Mouse (Mus musculus): ENCODE data around the gene Ift27. TPM values are rescaled to one million over a fixed set of nuclear protein-coding genes. Genes with fewer than 3 reads are reported as not detected.

The Ift27 gene
- 158 and 162 TPM in 2 replicates for polyA plus RNA-seq (2016; fragmentation: Nextera tagmentation; extraction: Ambion mirVana)

GRCm38 (mm10) chr15:78173972-78174886 is at the start of gene Ift27:
Ift27 (minus strand) TSS chr15:78174107.
- peaks cover 16% of the 10 kb centered on the region for H3K36me3 ChIP-seq (replicated peaks)
- peak within 1 kb of the TSS; percentile 70 for H3K4me3 ChIP-seq
- 2% methylated on average over 40 of the region's 40 CpGs for WGBS
- H3K27ac ChIP-seq: peak within 1 kb of the TSS; percentile 89
- peak; percentile 98 for DNase-seq (ENCODE audit: extremely low spot score, low spot score)
- no peaks in the 10 kb centered on the region for H3K9me3 ChIP-seq
- H3K4me1 ChIP-seq: peaks cover 38% of the 10 kb centered on the region
- H3K27me3 ChIP-seq (ENCODE audit: poor library complexity, severe bottlenecking): no peaks in the 10 kb centered on the region; the same call in 1 of the 2 replicates

DNA sequence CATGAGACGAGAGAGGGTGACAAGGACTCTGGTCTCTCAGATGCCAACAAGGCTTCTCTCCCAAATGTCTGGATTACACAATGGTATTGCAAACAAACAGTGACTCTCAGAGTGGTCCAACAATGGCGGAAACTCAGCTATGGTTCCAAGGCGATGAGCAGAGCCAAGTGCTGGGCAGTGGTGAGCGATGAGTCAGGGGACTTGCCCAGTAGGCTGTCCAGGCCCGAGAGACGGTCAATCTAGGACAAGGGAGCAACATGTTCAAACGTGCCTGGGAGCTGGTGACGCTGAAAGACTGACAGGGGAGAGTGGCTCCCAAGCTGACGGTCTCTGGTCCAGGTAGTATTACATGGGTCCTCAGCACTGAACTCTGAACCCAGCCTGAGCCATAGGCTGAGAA is 41.4 kb upstream of the Ift27 start:
- DNase-seq (ENCODE audit: extremely low spot score, low spot score): no peak
- H3K4me1 ChIP-seq: no peaks in the 10 kb centered on the region
- no peaks in the 10 kb centered on the region for H3K27me3 ChIP-seq (ENCODE audit: poor library complexity, severe bottlenecking)
- WGBS: 84% methylated on average over 9 of the region's 9 CpGs
- H3K27ac ChIP-seq: no peak overlapping the region
- peaks cover under 1% of the 10 kb centered on the region; the same call in 1 of the 2 replicates for H3K9me3 ChIP-seq
- H3K4me3 ChIP-seq: no peak overlapping the region
- no peaks in the 10 kb centered on the region for H3K36me3 ChIP-seq (replicated peaks)

- Histone ChIP-seq H3K4me3 (no peak overlapping the region), H3K27ac (no peak overlapping the region), H3K27me3 (ENCODE audit: poor library complexity, severe bottlenecking) (peaks cover 3% of the 10 kb centered on the region), H3K9me3 (peaks cover 15% of the 10 kb centered on the region), H3K4me1 (no peaks in the 10 kb centered on the region), H3K36me3 (replicated peaks) (no peaks in the 10 kb centered on the region)
- no peak for DNase-seq (ENCODE audit: extremely low spot score, low spot score)
- WGBS: 86% methylated on average over 8 of the region's 8 CpGs
Measured at GRCm38 (mm10) chr15:78211367-78211766, 37.5 kb upstream of the Ift27 start.

DNA sequence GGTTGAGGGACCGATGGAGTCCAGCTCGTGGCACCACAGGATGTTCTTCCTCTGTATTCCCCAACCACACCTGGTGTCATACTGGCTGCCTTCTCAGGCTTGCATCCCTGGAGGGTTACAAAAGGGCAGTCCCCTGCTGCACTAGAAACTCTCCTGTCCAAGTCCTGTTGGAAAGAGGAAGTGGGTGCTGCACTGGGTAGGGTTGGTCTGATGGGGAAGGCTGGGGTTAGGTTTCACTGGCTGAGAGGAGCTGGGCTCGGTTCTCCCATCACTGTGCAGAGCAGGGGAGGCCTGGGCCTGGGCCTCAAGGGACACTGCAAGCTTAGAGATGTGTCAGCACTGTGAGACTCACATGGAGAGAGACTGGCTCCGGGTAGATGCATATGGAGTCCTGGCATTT is 36.3 kb upstream of the Ift27 start:
- WGBS: 80% methylated on average over 4 of the region's 4 CpGs
- H3K27me3 ChIP-seq (ENCODE audit: poor library complexity, severe bottlenecking): peaks cover 15% of the 10 kb centered on the region
- H3K4me1 ChIP-seq: no peaks in the 10 kb centered on the region
- no peak for DNase-seq (ENCODE audit: extremely low spot score, low spot score)
- no peaks in the 10 kb centered on the region for H3K36me3 ChIP-seq (replicated peaks)
- H3K27ac ChIP-seq: no peak overlapping the region
- H3K4me3 ChIP-seq: no peak overlapping the region
- peaks cover 15% of the 10 kb centered on the region for H3K9me3 ChIP-seq

GRCm38 (mm10) chr15:78206312-78206711 is 32.4 kb upstream of the Ift27 start, which contains the start of gene Pvalb:
Pvalb (minus strand) TSS chr15:78206400.
- 89% methylated on average over 7 of the region's 7 CpGs for WGBS

DNA sequence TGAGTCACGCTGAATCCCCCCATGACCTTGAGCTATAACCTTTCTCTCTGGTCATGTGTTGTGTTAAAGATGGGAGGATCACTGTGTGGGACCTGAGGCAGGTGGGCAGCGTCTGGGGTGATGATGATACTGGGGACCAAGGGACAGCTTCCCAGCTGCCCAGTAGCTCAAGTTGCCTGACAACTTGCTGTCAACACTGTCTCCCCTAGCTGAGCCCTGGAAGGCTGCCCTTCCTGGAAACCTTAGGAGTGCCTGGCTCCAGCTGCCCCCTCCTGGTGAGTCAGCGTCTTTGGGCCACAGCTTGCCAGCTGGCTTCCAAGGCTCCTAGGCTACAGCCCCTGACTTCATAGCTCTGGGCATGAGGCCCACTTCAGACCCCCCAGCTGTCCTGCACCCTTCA is 31.3 kb upstream of the Ift27 start:
- H3K9me3 ChIP-seq: peaks cover 13% of the 10 kb centered on the region
- no peak overlapping the region for H3K27ac ChIP-seq
- H3K4me1 ChIP-seq: peaks cover 12% of the 10 kb centered on the region
- 38% methylated on average over 3 of the region's 3 CpGs for WGBS
- H3K27me3 ChIP-seq (ENCODE audit: poor library complexity, severe bottlenecking): peaks cover 58% of the 10 kb centered on the region
- no peak overlapping the region for H3K4me3 ChIP-seq
- no peak for DNase-seq (ENCODE audit: extremely low spot score, low spot score)
- H3K36me3 ChIP-seq (replicated peaks): no peaks in the 10 kb centered on the region

More at GRCm38 (mm10) chr15:78206312-78206711, 32.4 kb upstream of the Ift27 start, which contains the start of gene Pvalb:
- peaks cover 54% of the 10 kb centered on the region for H3K27me3 ChIP-seq (ENCODE audit: poor library complexity, severe bottlenecking)
- DNase-seq (ENCODE audit: extremely low spot score, low spot score): no peak
- H3K4me3 ChIP-seq: no peak within 1 kb of the TSS
- no peak within 1 kb of the TSS for H3K27ac ChIP-seq
- peaks cover 15% of the 10 kb centered on the region for H3K9me3 ChIP-seq
- peaks cover 12% of the 10 kb centered on the region for H3K4me1 ChIP-seq
- no peaks in the 10 kb centered on the region for H3K36me3 ChIP-seq (replicated peaks)

- H3K9me3 ChIP-seq: peaks cover 6% of the 10 kb centered on the region; the same call in 1 of the 2 replicates
- H3K4me3 ChIP-seq: peak overlapping the region; percentile 46
- H3K27ac ChIP-seq: no peak overlapping the region
- peaks cover 58% of the 10 kb centered on the region for H3K27me3 ChIP-seq (ENCODE audit: poor library complexity, severe bottlenecking)
- peaks cover 12% of the 10 kb centered on the region for H3K4me1 ChIP-seq
- WGBS: 1% methylated on average over 41 of the region's 41 CpGs
- no peaks in the 10 kb centered on the region for H3K36me3 ChIP-seq (replicated peaks)
- DNase-seq (ENCODE audit: extremely low spot score, low spot score): peak; percentile 18
Measured at GRCm38 (mm10) chr15:78204053-78204847, 30.3 kb upstream of the Ift27 start.

- no peak for DNase-seq (ENCODE audit: extremely low spot score, low spot score)
- WGBS: 80% methylated on average over 28 of the region's 28 CpGs
- no peak overlapping the region for H3K4me3 ChIP-seq
- no peaks in the 10 kb centered on the region for H3K4me1 ChIP-seq
- H3K36me3 ChIP-seq (replicated peaks): no peaks in the 10 kb centered on the region
- H3K9me3 ChIP-seq: no peaks in the 10 kb centered on the region
- H3K27me3 ChIP-seq (ENCODE audit: poor library complexity, severe bottlenecking): no peaks in the 10 kb centered on the region
- no peak overlapping the region for H3K27ac ChIP-seq
Measured at GRCm38 (mm10) chr15:78195096-78195880, 21.4 kb upstream of the Ift27 start.

DNA sequence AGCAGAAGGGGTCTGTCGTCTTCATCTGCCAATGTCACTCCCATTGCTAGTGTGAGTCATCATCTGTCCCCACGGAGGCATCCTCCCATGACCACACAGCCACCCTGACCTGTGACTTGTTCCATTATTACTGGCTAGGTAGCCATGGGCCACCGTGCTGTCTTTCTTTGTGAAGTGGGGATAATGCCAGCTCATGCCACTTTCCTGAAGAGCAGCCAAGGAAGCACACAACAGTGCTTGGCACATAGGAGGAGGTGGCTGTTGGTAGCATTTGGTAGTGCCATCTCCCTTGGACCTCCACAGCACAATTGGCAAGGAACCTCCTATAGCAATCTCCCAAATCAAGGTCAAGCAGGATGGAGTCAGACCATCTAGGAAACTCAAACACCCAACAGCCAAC is 20.4 kb upstream of the Ift27 start:
- no peaks in the 10 kb centered on the region for H3K27me3 ChIP-seq (ENCODE audit: poor library complexity, severe bottlenecking)
- no peak overlapping the region for H3K27ac ChIP-seq
- H3K4me1 ChIP-seq: no peaks in the 10 kb centered on the region
- no peak for DNase-seq (ENCODE audit: extremely low spot score, low spot score)
- H3K9me3 ChIP-seq: no peaks in the 10 kb centered on the region
- 89% methylated on average over 3 of the region's 3 CpGs for WGBS
- H3K4me3 ChIP-seq: no peak overlapping the region
- no peaks in the 10 kb centered on the region for H3K36me3 ChIP-seq (replicated peaks)

DNA sequence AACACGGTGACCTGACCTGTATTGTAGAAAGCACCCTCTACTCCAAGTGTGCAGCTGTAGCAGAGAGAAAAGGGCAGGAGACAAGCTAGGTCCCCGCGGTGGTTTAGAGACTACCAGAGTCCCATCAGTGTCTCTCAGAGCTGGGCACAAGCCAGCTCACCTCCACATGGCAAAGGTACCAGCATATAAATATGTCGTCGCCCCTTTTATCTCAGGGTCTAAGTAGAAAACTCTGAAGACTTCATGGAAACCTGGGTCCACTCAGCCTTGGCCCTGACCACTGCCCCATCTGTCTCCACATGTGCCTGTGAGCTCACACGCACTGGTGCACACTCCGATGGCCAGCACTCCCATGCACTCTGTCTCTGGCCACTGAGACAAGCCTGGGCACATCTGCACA is 15.7 kb upstream of the Ift27 start:
- Histone ChIP-seq H3K27me3 (ENCODE audit: poor library complexity, severe bottlenecking) (no peaks in the 10 kb centered on the region), H3K36me3 (replicated peaks) (no peaks in the 10 kb centered on the region), H3K27ac (no peak overlapping the region), H3K4me1 (peaks cover 7% of the 10 kb centered on the region), H3K4me3 (no peak overlapping the region), H3K9me3 (no peaks in the 10 kb centered on the region)
- DNase-seq (ENCODE audit: extremely low spot score, low spot score): no peak
- WGBS: 91% methylated on average over 7 of the region's 7 CpGs

DNA sequence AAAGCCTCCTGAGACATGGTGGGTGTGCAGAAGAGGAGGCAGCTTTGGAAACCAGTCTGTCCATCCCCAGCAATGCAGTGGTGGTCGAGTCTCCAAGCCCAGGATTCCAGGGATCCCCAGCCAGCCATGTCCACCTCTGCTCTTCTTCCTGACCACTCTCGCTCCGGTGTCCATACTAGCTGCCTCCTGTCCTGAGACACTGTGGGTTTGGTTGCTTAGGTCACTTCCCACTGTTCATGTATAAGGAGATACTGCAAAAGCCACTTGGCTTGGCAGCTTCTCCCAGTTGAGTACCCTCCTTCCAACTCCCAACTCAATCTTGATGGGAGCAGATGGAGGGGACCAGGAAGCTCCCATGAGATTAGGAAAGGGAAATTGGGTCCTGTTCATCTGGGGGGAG is 14.6 kb upstream of the Ift27 start:
- Histone ChIP-seq H3K4me1 (peaks cover 14% of the 10 kb centered on the region), H3K27ac (no peak overlapping the region), H3K27me3 (ENCODE audit: poor library complexity, severe bottlenecking) (peaks cover 9% of the 10 kb centered on the region), H3K36me3 (replicated peaks) (no peaks in the 10 kb centered on the region), H3K4me3 (no peak overlapping the region), H3K9me3 (no peaks in the 10 kb centered on the region)
- DNase-seq (ENCODE audit: extremely low spot score, low spot score): no peak
- 90% methylated on average over 3 of the region's 3 CpGs for WGBS

- no peak for DNase-seq (ENCODE audit: extremely low spot score, low spot score)
- 81% methylated on average over 5 of the region's 5 CpGs for WGBS
- no peak overlapping the region for H3K4me3 ChIP-seq
- H3K9me3 ChIP-seq: no peaks in the 10 kb centered on the region
- H3K4me1 ChIP-seq: peaks cover 17% of the 10 kb centered on the region
- H3K27ac ChIP-seq: no peak overlapping the region
- H3K27me3 ChIP-seq (ENCODE audit: poor library complexity, severe bottlenecking): peaks cover 21% of the 10 kb centered on the region
- no peaks in the 10 kb centered on the region for H3K36me3 ChIP-seq (replicated peaks)
Measured at GRCm38 (mm10) chr15:78186906-78187305, 13.0 kb upstream of the Ift27 start.

Measured in forebrain, embryonic 10.5 days (tissue).